Mouse (Mus musculus): ENCODE results near the gene Samd14.
A peak's percentile ranks its signal among the peaks of the same experiment; 100 is the strongest.

Gene Samd14

DNA sequence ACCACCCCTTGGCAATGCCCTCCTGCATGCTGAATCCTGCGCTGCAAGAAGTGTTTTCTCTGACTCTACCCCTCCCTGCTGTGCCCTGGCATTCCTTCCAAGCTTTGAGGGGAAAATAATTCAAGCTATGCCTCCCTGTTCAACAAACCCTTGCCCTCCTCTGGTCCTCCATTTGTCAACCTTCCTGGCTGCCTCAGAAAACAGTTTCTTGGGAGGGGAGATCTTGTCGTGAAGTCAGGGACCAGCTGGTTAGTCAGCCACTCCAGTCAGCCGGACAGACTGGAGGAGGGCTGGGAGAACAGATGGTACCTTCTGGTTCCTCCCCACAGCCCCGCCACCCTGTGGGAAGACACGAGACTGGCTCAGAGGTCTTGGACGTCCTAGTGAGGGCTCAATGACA, 27.6 kb downstream of the Samd14 start:
- DNase-seq = peak; percentile 83

DNA sequence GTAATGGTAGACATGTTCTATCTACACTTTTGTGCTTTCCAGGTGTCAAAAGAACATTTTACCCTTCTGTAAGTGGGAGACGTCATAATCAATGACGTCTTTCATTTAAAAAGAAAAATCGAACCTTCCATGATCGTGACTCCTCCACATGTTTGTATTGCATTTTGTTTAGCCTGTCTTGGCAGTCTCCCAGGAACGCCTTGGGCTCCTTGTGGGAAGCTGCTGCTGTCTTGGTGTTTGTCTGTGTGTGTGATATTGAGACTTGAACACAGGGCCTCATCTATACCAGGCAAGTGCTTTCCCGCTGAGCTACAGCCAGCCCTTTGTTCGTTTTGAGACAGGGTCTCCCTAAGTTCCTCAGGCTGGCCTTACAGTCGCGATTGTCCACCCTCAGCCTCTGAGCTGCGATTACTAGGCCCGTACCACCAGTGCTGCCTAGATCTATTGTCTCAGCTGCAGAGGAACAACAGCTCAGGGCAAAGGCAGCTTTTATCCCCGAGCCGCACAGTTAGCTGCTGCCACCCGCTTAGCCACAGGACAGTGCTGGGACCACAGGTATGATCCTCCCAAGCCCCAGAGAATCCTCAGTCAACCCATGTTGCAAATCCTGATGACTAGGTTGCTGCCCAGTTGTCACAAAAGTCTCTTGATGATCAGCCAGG, 28.6 kb downstream of the Samd14 start:
- DNase-seq = peak; percentile 43

DNA sequence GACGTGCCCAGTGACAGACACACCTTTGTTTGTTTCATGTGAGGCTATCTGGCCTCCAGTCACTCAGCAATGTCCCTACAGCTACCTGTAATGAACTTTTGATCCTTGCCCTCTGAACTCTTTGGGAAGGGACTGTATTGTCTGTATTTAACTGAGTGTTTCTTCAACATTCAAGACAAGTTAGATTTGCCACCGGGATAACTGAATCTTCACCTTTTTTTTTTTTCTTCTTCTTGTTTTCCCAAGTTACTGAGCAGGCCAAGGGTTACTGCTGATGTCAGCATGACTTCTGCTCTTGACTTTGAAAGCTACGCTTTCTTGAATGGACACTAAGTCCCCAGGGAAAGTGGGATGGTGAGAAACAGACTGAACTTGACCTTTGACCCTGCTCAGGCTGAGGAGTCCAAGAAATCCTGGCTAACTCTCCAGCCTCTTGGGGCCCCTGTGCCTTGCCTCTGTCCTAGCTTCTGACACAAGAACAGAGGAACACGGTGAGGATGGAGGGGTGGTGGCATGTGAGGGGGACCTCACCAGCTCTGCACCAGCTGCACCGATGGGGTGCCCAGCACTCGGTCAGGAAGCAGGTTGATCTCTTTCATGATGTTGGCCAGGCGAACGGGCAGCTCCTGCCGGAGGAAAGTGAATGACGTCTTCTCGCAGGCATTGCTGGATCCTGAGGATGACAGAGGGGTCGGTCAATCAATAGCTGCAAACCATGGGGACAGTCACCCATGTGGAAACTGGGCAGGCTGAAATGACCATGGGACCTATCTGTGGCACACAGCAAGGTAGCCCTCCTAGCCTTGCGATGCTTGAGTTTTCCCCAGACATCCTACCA, 29.4 kb downstream of the Samd14 start:
- peak; percentile 50 for DNase-seq

DNA sequence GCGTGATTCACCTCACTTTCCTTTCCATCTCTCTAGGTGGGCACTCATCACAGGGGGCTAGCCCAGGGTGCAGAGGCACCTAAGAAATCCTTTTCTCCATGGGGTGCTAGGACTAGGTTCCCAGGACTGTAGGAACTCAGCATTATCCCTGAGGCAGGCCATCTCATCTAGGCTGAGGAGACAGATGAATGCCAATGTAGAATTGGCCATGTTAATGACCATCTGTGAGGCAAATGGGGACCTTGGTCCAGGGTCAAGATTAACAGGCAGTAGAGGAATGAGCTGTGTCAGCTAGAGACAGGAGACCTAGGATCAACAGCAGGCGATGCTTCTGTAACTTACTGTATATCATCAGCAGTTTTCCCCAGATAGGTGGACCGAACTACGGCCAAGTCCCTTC, 30.1 kb downstream of the Samd14 start:
- DNase-seq = peak; percentile 70

DNA sequence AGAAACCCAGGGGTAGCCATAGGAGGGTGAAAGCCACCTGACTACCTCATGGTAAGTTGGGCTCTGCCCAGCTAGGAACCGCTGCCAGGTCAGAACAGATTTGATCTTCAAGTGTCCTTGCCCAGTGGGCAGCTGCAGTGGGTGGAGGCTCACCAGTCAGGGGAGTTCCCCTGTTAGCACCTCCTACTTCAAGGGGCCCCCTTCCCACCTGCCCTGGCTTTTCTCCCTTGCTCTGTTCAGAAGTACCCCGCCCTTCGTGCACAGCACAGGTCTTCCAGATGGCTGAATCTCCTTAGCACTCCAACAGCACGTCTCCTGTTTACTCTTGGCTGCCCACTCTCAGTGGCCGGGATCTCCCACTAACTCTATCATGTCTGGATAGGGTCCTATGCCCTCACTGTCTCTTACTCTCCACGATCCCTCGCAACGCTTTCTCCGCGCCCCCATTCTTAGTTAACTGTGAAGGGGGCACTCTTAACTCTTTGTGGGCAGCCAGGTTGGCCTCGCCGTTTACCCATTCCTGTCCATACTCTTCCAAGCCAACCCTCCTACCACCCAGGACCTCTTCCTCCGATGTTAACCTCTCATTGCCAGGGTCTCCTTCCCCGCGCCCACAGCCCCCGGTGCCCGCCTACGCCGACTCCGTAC, 30.9 kb downstream of the Samd14 start:
- DNase-seq = peak; percentile 85

DNA sequence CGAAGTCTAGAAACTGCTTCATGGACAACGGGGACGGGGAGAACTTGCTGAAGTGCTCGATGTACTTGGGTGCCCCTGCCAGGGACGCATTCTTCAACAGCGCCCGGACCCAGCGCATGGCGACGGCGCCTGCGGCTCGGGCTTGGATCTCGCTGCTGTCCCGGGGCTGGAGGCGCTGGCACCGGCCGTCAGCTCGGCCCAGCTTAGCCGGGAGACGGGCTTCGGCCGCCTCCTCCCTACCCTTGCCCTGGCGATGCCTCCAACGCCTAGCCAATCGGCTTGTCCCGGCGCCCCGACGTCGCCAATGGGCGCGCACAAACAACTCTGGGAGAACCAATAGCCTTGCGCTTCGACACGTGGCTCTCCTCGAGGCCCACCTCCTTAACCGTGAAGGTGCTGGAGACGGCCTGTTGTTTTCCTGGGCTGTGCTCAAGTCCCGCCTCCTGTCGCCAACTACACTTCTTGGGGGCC, 31.5 kb downstream of the Samd14 start, which contains the start of gene Pdk2:
Gene Pdk2, minus strand, starts transcription at position 216 of the 471 bp plus-strand sequence.
- peak; percentile 97 for DNase-seq

DNA sequence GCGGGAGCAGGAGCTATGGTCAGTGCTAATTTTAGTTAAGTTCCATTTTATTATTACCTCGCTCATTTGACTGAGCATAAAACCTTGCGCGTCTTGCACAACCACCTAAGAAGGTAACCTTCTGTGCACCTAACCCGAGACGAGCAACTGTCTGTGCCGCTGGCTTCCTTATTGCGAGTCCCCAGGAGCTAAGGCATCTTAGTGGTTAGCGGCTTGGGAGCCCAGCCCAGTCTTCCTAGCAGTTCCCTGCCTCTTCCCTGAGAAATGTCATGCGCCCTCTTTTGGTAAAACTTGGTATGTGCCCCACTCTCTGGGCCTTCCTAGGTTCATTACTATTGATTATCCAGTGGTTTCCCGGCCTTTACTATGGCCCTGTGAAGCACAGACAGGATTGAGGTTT, 32.4 kb downstream of the Samd14 start:
- peak; percentile 87 for DNase-seq

DNA sequence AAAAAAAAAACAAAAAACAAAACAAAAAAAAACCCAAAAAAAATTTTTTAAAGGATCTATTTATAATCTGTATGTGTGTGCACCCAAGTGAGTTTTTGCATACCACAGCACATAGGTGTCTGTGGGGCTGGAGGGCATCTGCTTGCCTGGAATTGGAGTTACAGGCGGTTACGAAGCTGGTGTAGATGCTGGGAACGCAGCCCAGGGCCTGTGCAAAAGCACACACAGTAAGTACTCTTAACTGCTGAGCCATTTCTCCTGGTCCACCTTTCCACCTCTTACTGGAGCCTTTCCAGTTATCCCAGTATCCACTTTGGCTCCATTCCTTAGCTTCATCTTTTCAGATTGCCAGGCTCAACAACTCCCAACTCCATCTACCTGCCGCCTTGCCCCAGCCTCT, 33.4 kb downstream of the Samd14 start:
- peak; percentile 40 for DNase-seq

DNA sequence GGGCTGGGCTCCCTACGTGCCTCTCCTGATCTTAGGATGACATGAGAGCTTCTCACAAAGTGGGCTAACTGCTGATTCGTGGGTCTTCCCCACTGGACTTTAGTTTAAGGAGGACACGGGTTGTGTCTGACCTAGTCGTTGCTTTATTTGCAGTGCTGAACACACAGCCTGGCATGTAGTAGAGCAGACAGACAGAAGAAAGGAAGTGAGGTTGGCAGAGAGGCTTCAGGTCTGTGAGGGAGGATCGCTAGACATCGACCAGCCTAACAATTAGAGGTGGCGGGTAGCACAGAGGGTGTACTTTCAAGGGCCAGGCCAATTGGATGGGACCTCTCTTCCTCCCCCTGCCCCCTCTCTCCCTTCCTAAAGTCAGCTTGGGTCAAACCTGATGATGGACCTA, 33.9 kb downstream of the Samd14 start:
- DNase-seq = no peak

DNA sequence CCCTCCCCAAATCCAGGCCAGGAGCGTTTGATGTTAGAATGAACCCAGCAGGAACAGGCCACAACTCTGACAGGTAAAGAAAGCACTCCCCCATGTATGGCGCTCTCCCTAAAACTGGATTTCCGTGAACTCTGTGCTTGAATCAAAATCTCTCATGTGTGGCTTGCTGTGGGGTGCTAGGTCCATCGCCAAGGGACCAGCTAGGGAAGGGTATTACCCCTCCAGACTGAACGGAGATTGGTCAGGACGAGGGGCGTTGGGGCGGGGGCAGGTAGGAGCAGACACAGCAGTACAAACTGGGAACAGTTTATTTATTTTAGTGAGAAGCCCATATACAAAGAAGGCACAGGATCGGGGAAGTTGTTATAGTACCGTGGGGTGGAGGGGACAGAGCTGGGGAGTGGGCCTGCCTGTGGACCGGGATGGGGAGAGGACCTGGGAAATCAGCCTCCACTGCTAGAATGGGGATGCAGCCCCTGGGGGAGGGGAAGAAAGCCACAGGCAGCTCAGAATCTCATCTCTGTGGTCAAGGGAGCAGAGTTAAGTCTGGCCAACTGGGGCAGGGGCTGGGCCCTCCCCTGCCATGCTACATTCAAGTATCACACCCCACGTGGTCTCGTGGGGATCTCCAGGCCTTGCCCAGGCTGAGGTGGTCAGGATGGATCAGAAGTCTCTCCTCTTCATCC, 34.6 kb downstream of the Samd14 start:
- peak; percentile 33 for DNase-seq

DNA sequence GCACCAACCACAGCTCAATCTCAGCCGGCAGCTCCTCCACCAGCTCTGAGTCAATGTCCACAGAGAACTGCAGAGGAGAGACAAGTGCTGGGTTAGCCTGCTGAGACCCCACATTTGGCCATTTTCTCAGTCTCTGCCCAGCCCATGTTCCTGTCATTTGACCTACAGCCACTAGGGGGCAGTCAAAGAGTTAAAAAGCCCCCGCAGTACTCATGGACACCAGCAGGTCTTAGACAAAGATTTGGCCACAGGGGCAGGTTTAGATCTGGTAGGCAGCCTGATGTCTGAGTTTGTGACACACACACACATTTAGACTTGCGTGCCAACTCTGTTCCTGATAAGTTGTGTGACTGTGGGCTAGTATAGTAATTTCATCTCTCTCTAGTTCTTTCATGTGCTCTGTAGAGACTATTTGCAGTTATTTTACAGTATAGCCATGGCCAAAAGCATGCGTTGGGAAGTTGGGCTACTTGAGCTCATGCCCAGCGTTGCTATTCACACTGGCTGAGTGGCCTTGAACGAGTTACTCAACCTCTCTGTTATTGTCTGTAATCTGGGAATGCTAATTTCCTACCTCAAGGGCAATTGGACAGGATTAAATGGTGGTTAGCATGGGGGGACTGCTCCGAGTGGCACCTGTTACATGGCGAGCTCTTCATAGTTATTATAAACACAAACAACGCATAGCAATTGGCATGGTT, 37.5 kb downstream of the Samd14 start:
- peak; percentile 61 for DNase-seq

DNA sequence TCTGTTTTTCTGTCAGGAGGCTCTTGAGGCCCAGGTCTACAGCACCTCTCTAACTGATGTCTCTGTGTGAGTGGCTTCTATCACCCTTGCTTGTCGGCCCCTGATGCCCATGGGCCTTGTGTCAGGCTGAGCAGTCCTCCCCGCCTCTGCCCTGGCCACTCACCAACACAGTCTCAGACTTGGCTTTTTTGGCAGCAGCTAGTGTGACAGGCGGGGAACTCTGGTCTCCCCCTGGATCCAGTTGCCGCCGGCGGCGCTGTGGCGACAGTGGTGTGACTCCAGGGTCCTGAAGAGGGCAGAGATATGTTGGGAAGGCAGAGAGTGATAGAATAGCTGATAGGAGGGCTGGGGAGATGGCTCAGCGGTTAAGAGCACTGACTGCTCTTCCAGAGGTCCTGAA, 43.4 kb downstream of the Samd14 start:
- DNase-seq = no peak

DNA sequence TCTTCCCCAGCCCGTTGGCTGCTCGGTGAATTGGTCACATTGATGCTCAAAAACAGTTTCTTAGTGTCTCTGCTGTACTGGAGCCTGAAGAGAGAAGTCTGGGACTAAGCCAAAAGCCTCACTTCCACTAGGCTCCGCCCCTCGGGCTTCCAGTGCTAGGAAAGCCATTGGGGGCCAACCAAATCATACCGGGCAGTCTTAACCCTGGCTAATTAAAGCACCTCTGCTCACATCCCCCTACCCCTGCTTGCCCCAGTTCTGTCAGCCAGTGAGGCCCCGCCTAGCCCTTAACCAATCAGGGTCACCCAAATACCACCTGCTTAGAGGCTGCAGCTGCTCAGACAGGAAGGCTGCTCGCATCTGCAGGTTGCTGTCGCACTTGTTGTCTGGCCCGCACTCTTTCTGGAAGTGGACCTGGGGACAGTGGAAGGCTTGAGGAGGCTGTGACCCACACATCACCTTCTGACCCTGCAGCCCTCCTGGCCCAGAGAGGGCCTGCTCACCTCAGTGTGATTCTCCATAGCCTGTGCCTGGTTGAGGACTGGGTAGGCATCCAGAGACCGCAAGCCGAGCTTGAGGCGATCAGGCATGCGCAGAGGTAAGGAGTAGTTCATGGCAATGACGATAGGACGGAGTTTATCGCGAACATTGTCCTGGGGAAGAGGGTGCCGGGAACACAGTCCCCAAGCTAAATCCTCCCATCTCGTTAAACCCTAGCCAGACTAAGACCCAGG, 47.3 kb downstream of the Samd14 start:
- no peak for DNase-seq

DNA sequence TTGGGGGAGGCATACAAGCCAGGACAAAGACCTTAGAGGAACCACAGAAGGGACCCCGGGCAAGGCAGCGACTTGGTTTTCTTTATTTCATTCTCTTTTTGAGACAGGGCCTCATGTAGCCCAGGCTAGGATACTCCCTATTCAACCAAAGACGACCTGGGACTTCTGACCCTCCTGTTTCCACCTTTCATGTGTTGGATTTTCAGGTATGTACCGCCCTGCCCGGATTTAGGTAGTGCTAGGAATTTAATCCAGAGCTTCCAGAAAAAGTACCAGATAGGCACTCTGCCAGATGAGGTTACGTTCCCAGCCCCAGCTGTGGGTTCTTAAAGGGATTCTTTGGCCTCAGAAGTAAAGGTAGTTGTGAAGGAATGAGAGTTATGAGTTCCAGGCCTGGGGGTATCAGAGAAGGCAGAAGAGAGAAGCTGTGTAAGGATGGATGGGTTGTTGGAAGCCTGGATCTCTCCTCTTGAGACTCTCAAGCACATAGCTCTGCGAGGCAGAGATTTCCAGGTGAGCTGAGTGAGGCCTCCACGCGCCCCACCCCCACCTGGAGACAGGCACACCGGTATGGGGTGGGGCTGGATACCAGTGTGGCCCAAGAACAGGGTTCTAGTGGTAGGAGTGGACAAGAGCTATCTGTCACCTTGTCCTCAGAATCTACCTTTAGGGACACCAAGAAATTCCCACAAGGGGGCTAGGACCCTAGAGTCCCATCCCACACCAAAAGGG, 59.7 kb downstream of the Samd14 start:
- DNase-seq = no peak

DNA sequence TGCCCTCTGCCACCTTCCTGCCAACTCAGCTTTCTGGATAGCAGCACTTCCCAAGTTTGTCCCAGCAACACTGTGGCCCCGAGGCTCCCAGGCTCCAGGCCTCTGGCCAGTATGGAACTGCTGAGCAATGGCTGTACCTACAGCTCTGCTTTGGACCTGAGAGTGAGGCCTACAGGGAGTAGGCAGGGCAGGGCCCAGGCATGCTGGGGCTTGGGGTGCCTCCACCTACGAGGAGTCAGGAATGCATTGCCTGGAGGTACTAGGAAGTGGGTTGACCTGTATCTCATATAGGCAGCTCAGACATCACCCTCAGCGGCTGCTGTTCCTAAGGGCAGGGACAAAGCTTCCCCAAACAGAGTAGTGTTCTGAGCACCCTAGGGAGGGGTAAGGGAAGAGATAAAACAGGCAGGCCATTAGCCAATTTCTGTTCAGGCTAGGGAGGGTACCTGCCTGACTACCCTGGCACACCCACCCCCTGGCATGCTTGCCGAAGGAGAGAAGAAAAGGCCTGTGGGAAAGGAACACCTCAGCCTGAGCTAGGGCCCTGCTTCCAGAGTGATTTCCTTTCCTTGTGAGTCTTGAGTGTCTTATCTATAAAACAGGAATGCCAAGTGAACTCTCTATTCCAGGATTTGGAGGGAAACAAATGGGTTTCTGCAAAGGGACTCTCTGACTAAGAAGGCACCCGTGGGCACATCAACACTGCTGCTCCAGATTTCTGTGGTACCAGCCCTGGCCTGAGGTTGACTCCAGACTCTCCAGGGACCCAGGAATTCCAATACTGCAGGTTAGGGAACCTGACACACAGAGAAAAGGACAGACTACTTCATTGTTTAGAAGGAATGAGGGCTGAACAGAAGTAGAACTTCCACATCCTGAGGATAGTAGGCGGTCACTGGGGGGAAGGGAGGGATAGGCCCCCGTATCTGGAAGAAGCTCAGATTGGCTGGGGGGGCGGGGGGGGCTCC, 60.7 kb downstream of the Samd14 start:
- no peak for DNase-seq

DNA sequence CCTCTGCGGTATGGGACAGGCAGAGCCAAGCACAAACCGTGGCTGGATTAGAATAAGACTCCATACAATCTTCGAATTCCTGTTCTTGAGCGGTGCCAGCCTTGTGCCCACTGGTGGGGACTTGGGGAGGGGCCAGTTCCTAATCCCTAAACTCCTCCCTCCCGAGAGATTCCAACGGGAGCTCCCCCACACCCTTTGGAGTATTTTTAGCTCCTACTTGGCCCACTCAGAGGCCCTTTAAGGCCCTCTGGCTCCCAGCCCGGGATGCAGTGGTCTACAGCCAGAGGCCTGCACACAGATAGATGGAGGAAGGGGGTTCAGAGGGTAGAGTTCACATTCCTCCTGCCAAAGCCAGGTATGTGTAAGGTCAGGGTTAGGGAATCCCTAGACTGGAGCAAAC, 61.6 kb downstream of the Samd14 start:
- DNase-seq = no peak

DNA sequence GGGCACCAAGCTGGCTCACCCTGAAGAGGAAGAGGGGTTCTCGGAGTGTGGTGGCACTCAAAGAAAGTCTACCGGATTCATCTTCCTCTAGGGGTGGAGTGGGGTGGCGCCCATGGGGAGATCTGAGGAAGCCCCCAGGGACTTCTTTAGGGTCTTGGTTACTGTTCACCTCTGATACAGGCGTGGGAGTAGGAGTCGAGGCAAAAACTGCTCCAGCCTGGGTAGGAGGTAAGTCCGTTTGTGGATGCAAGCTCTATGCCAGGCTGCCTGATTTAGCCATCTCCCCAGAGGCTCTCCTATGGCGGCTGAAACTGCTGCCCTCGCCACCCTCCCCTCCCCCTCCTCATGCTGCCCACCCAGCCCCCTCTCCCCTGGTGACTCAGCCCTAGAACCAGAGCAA, 62.5 kb downstream of the Samd14 start:
- no peak for DNase-seq

DNA sequence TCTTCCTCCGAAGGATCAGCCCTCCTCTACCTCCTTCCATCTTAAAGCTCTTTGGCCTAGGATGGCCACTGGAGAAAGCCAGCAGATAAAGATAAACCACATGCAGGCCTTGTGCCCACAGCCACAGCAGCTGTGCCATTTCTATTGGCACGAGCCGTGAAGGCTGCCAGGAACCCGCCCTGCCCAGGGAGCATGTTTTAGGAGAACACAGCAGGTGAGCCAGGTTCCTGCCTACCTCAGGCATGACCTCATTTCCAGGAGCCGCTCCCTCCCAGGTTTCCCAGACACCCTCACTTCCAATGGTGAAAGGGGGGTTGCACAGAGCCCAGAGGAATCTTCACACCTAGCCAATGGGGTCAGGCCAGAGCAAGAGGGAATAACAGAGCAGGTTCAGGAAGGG, 63.1 kb downstream of the Samd14 start:
- DNase-seq = peak; percentile 83

DNA sequence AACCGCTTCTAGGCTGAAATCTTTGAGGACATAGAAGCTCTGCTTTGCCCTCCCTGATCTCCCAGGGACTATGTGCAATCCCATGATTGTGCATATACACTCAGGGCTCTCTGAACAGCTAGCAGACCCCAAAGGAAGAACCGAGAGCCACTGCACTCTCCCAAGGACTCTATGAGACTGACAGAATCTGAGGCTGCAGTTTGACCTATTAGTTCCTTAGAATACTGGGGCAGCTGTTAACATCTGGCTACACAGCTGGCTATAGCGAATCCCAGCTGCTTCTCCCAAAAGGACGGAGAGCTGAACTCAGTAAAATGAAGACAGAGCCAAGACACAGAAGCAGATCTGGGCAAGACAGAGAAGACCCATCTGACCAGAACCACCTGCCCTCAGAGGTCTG, 64.2 kb downstream of the Samd14 start:
- no peak for DNase-seq

DNA sequence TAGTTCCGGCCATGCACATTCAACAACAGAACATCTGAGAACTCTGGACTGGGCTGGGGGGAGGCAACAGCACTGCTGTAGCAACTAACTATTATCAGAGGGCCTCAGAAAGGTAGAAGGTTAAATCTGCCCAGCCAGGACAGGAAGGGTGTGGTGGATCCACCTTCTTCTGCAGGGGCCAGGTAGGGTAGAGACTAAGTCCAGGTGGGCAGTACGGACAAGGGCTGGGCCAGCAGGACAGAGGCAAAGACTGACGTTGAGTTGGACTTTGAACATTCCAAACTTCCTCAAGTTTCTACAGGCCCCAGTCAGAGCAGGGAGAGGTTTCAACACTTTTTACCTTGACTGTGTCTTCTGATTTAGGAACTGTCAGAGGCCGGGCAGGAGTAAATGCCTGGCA, 65.0 kb downstream of the Samd14 start:
- no peak for DNase-seq

Measured in cerebellum, adult 11 months (tissue).